Mouse (Mus musculus): ENCODE data around the gene Rsu1.

Gene Rsu1

DNA sequence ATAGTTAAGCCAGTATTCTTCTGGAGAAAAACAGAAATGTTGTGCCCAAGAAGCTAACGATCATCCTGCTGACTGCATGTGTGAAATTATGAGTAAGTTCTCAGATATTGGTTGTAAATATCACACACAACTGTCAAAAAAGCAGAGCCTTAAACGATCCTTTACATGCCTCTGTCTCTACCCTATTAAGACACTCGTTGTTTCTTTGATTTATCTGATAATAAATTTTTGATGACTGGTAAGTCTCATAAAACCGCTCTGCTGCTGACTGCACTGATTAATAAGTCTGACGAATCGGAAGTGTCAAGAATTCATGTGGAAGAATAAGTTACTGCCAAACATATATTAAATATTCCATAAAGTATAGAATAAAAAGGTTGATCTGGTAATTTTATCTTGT, 126.0 kb downstream of the Rsu1 start:
- DNase-seq: no peak

- no peak for DNase-seq
Observed at GRCm38 (mm10) chr2:13134890-13135289, 136.3 kb downstream of the Rsu1 start.

DNA sequence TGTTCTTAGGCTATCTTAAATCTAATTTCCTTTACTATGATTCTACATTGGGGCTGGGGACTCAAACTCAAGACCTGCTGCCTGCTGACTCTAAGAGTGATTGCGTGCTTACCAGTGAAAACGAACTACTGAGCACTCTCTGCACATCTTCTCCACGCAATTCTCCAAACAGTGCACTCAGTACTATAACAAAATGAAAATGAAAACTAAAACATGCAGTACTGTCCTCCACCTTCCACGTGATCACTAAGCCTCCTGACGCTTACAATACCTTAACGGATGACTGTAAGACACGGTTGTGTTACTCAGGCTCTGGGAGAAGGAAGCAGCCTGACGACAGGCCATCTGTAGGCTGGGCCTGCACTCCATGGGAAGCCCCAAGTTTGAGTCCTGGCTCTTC, 138.4 kb downstream of the Rsu1 start:
- no peak for DNase-seq

- DNase-seq: no peak
Observed at GRCm38 (mm10) chr2:13132406-13132805, 138.8 kb downstream of the Rsu1 start.

GRCm38 (mm10) chr2:13129859-13130258, 141.4 kb downstream of the Rsu1 start:
- DNase-seq: peak; percentile 23

DNA sequence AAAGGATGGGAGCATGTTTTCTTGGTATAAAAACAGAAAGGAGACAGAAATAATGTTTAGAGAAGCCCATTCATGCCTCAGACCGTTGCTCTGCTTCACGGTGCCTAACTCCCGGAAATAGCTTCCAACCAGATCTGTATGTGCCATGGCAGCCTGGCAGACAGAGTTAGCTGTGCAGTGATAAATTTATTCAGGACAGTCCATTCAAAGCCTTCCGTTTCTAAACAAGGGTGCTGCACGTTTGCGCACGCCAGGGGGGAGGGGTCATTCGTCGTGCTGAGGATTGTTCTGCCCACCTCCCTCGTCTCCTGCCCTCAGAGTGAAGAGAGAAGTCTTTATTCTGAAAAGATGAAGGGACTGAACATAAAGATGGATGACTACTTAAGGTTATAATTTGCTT, 141.9 kb downstream of the Rsu1 start:
- peak; percentile 20 for DNase-seq

DNA sequence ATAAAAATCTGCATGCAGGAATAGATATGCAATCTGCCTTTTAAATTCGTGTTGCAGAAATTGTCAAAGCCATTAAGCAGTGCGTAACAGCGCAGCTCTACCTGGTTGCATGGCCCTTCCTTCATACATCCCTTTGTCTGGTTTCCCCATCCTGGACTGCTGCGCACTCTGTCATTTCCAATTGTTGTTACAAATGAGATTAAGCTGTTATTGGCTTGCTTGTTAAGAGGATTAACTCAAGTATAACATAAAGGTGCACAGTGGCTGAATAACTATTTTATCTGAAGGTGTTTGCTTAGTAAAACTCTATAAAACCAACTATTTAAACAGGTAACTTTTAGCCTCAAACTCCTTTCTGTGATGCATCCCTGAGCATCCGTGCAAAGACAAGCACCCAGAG, 150.8 kb downstream of the Rsu1 start:
- no peak for DNase-seq

- DNase-seq: no peak
Observed at GRCm38 (mm10) chr2:13117896-13118295, 153.3 kb downstream of the Rsu1 start.

- DNase-seq: peak; percentile 8
Observed at GRCm38 (mm10) chr2:13106531-13106930, 164.7 kb downstream of the Rsu1 start.

DNA sequence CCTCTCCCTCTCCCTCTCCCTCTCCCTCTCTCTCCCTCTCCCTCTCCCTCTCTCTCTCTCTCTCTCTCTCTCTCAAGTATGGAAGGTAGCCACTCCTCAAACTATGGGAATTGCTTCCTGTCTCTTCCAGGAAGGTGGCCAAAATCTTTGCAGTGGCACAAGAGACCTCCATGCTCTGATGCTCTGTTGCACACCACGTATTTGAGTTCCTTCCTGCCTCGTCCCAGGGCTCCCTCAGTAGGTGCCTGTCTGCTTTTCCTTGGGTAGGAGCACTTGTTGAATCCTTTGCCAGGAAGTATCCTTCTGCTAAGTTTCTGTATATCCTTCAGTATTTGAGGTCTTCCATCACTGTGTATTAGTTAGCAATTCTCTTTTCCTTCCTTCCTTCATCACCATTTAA, 166.8 kb downstream of the Rsu1 start:
- no peak for DNase-seq

DNA sequence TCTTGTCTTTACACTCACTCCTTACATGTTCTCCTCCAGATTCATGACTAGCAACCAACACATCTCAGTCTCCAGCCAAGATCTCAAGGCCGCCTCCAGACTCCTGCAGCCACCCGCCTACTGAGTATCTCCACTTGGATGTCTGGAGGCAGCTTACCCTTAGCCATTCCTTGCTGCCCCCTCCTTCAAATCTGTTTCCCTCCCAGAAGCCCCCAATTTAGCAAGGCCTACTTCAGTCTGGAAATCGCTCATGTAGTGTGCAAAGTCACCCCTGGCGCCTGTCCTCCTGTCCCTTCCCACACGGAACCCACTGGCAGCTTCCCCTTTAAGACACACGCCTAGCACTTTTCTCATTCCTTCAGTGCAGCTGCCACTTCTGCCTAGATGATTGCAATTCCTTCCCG, 167.4 kb downstream of the Rsu1 start:
- DNase-seq: no peak

- DNase-seq: no peak
Observed at GRCm38 (mm10) chr2:13094045-13094444, 177.2 kb downstream of the Rsu1 start.

DNA sequence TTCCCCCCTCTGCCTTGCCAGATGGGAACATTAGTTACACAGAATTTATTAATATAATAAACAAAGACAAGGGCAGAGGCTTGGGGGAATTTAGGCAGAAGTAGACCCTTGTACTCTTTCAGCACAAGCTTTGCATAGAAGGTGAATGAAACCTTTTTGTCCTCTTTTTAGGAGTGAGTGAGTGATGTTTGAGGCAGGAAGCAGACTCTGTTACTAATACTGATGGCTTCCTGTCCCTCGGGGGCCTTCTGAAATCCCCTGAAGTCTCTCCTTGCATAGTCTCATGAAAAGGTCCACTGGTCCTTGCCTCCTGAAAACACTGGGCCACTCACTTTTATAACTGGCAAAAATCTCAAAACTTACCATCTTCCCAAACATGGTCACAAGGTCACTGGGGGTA, 177.6 kb downstream of the Rsu1 start:
- no peak for DNase-seq

DNA sequence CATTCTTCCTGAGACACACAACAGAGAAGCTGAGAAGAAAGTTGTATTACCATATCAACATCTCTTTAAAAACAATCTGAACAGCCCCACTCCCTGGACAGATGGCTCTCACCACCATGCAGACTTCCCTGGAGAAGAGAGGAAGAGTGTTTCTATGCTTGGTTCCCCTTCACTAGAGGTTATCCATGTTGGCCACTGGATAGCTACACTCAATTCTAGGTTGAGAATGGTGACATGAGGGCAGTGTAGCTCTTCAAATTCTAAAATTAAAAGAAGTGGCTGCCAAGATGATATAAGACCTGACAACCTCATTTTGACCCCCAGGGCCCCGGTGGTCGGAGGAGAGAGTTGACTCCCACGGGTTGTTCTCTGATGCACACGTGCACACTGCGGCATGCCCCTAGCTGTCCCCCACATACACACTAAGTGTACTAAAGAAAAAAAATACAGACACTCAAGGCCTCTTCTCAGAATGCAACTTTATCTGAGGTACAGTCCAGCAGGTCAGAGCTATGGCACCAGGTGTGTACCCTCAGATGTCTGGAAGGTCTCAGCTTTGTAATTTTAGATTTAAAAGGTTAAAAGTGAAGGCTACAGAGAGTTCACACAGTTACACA, 179.7 kb downstream of the Rsu1 start:
- DNase-seq: no peak

GRCm38 (mm10) chr2:13090841-13091240, 180.4 kb downstream of the Rsu1 start:
- no peak for DNase-seq

DNA sequence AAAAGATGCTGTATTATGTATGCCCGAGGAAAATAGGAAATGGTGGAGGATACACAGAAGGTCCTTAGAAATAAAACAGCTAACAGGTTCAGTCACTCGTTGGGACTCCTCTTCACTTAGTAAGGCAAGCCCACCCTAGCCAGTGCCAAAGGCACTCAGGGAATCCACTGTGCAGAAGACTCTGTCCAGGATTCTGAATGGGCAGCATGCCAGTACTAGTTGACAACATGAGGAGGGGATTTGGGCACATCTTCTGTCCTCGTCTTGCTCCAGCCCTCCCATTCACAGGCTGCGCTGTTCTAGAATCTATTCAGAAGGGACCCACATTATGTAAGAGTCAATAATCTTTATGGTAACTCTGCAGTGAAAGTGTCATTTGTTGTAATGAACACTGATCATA, 181.4 kb downstream of the Rsu1 start:
- DNase-seq: no peak

GRCm38 (mm10) chr2:13088266-13088665, 182.9 kb downstream of the Rsu1 start:
- DNase-seq: no peak

DNA sequence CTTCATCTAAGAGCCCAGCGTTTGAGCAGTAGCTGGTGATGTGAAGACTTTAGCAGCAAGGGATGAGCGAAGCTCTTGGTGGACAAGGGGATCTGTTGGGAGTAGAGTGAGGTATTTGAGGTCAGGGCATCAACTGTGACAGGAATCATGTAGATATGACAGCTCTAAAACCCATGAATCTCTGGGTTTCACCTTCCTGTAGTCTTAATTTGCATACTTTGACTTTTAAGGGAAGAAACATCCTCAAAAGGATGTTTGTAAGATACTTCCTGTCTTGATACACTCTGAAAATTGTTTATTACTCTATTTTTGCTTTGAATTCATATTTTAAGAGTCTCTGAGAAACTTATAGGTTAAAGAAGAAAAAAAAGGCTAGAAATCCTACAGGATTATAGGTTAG, 183.4 kb downstream of the Rsu1 start:
- no peak for DNase-seq

DNA sequence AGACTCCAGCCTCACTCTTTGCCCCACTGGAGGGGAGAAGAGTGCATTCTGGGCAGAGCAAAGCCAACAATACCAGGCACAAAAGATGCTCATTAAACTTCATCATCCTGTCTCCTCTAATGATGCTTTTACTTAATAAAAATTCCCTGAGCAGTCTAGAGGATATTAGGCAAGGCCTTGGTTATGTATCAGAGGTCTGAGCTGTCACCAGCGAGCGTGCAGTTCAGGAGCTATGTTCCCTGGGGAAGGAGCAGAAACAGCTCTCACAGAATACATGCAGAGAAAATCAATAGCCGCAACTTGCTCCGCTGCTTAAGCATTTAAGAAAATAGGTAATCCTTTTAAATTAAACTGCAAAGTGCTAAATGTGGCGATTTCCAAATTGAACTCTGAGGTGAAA, 187.0 kb downstream of the Rsu1 start:
- peak; percentile 33 for DNase-seq

DNA sequence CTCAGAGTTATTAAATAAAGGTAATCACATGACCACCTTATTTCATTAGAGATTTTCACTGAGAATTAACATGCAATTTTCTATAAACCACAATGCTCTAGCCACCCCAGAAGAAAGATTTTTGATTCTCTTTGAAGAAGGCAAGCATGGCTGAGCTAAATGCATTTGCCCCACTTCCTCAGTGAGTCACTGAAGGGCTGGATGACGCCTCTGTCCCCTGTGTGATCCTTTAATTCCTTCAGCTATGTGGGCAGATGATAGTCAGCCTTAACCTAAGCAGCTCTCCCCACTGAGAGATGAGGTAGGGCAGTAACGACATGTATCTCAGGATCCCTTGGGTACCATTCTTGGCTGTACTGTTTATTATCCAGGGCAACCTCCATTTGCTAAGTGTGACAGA, 190.7 kb downstream of the Rsu1 start:
- DNase-seq: no peak

GRCm38 (mm10) chr2:13072243-13072642, 199.0 kb downstream of the Rsu1 start:
- no peak for DNase-seq

GRCm38 (mm10) chr2:13060426-13061170, 210.6 kb downstream of the Rsu1 start:
- DNase-seq: no peak

DNA sequence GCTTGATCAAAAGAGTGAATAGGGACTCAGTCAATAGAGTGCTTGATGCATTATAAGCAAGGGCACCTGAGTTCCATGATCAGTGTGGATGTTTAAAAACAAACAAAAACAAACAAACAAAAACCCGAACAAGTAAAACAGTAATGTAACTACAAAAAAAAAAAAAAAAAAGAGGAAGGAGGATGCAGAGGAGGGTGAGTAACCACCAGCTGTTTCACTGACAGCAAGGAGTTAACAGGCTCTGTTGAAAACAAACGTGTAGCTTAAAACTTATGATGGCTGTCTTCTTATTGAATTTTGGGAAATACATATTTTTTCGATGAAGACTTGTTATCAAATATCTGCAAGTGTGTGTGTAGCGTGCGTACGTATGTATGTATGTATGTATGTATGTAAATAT, 222.6 kb downstream of the Rsu1 start:
- no peak for DNase-seq

DNA sequence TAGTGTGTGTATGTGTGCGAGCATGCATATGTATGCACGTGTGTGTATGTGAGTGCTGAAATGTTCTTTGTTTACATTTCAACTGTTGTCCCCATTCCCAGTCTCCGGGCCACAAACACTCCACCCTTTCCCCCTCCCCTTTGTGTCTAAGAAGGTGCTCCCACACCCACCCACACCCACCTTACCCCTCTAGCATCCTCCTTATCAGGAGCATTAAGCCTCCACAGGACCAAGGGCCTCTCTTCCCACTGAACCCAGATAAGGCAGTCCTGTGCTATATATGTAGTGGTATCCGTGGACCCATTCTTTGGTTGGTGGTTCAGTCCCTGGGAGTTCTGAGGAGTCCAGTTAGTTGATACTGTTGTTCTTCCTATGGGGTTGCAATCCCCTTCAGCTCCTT, 226.7 kb downstream of the Rsu1 start:
- no peak for DNase-seq

DNA sequence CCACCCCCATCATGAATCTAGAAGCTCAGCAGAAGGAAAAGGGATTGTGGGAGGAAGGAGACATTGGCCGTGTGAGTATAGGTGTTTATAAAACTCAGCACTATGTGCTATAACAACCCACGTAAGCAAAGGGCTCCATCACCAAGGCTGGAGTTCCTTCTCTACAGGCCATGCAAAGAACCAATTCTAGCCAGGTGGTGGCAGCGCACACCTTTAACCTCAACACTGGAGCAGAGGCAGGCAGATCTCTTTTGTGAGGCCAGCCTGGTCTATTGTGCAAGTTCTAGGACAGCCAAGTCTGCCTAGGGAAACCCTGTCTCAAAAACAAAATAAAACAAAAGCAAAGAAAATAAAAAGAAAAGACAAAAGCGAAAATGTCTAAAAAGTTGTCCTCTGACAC, 231.4 kb downstream of the Rsu1 start:
- no peak for DNase-seq

All from embryo, embryonic 11 days (tissue).